Mouse (Mus musculus) embryonic fibroblast, embryonic 13.5 days (primary cell): ENCODE measurements around the gene Rab3a.

Source experiments
- CTCF ChIP-seq: IDR thresholded peaks from 2 replicates; pipeline ENCODE4 v1.5.1; 2011; ENCODE audit warnings: mild to moderate bottlenecking, control low read depth, low read length, moderate library complexity, borderline replicate concordance; ENCODE audit not compliant: insufficient read depth
- POLR2A ChIP-seq: IDR thresholded peaks from 2 replicates; pipeline ENCODE4 v1.6.1; 2011; ENCODE audit warnings: low read depth, mild to moderate bottlenecking, control low read depth, low read length, moderate library complexity

DNA sequence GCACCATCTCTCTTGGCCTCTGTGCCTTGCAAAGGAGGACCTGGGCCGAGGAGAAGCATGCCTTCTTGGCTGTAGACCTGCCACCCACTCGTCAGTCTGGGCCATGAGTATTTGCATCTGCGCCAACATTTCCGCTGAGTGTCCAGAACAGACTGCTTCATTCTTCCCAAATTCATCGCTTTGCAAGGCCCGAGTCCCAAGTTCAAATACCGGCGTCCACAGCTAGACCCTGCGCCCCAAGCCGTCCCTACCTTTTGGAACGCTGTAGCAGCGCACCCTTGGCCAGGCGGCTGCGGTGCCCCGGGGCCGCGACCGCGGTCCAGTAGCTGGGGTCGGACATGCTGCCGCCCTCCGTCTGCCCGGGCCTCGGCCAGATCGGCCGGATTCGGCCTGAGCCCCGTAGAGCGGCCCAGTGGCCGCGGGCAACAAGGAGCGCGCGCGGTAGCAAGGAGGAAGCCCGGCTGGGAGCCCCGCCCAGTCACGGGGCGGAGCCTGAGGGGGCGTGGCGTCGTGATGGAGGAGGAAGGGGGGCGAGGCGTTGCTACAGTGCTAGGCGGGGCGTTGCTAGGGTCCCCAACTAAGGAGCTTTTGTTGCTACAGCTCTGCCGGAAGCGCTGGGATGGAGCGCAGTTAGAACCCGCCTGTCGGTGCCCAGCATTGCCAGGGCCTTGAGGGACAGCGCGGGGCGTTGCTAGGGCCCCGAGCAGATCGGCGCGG lies 37.7 kb downstream of the Rab3a start:
- TF ChIP-seq POLR2A (peak; percentile 85), CTCF (no peak)
